Mouse (Mus musculus) retina, embryonic 14.5 days (tissue): Measurements from ENCODE around the gene Sycp2.
A peak's percentile ranks its signal among the peaks of the same experiment; 100 is the strongest.

Source experiments
- DNase-seq: peaks from one replicate; pipeline ENCODE4 v3.0.0-alpha.2; 2015; ENCODE audit warnings: low spot score

The Sycp2 gene

GRCm38 (mm10) chr2:178407053-178407815 lies at the start of gene Sycp2:
Gene Sycp2, minus strand, starts transcription at chr2:178407685.
- DNase-seq, result no peak

GRCm38 (mm10) chr2:178454664-178455516 lies 47.4 kb upstream of the Sycp2 start:
- peak; percentile 55 for DNase-seq

- DNase-seq, result no peak
These were observed 43.5 kb upstream of the Sycp2 start for GRCm38 (mm10) chr2:178450961-178451360.

GRCm38 (mm10) chr2:178450236-178450635 lies 42.8 kb upstream of the Sycp2 start:
- DNase-seq, result no peak

GRCm38 (mm10) chr2:178449386-178449785 lies 41.9 kb upstream of the Sycp2 start:
- DNase-seq, result no peak

- DNase-seq, result no peak
These were observed 29.8 kb upstream of the Sycp2 start for GRCm38 (mm10) chr2:178437311-178437710.

- DNase-seq, result no peak
These were observed 26.4 kb upstream of the Sycp2 start for GRCm38 (mm10) chr2:178433903-178434302.

- no peak for DNase-seq
These were observed 26.0 kb upstream of the Sycp2 start for GRCm38 (mm10) chr2:178433495-178433894.

- no peak for DNase-seq
These were observed 22.7 kb upstream of the Sycp2 start, which contains the start of gene Cdh26 for GRCm38 (mm10) chr2:178430231-178430630. Gene Cdh26, plus strand, starts transcription at chr2:178430531.

GRCm38 (mm10) chr2:178429426-178429825 lies 21.9 kb upstream of the Sycp2 start:
- no peak for DNase-seq

- no peak for DNase-seq
These were observed 21.2 kb upstream of the Sycp2 start for GRCm38 (mm10) chr2:178428676-178429075.

- no peak for DNase-seq
These were observed 20.7 kb upstream of the Sycp2 start for GRCm38 (mm10) chr2:178428183-178428582.

- no peak for DNase-seq
These were observed 19.7 kb upstream of the Sycp2 start for GRCm38 (mm10) chr2:178427181-178427580.

GRCm38 (mm10) chr2:178426229-178426628 lies 18.7 kb upstream of the Sycp2 start:
- peak; percentile 69 for DNase-seq

GRCm38 (mm10) chr2:178423223-178423622 lies 15.7 kb upstream of the Sycp2 start:
- DNase-seq, result no peak

- no peak for DNase-seq
These were observed 14.7 kb upstream of the Sycp2 start for GRCm38 (mm10) chr2:178422186-178422585.

- no peak for DNase-seq
These were observed 14.1 kb upstream of the Sycp2 start for GRCm38 (mm10) chr2:178421603-178422002.

GRCm38 (mm10) chr2:178420576-178420975 lies 13.1 kb upstream of the Sycp2 start:
- no peak for DNase-seq

- no peak for DNase-seq
These were observed 9.5 kb upstream of the Sycp2 start for GRCm38 (mm10) chr2:178416970-178417369.

- DNase-seq, result no peak
These were observed 8.9 kb upstream of the Sycp2 start for GRCm38 (mm10) chr2:178416427-178416826.

- peak; percentile 31 for DNase-seq
These were observed 7.6 kb upstream of the Sycp2 start for GRCm38 (mm10) chr2:178415150-178415448.

- peak; percentile 60 for DNase-seq
These were observed 7.0 kb upstream of the Sycp2 start, which contains the start of the genes Ppp1r3d and Fam217b for GRCm38 (mm10) chr2:178414261-178415149. Gene Ppp1r3d, minus strand, starts transcription at chr2:178414472. Gene Fam217b, plus strand, starts transcription at chr2:178414524.
